Mouse (Mus musculus) B cell, adult 62 days (primary cell): ENCODE data around the gene Ankrd54. TPM values are rescaled to one million over a fixed set of nuclear protein-coding genes. Genes with fewer than 3 reads are reported as not detected.

Source experiments
- total RNA-seq: library from RNA; stranded (reverse); gene quantifications from 4 replicates; pipeline ENCODE4 v1.2.4, GENCODE M21; 2023

Ankrd54 gene
- total RNA-seq = 33.0 to 36.2 TPM (median 34.8 TPM) in 4 replicates

DNA sequence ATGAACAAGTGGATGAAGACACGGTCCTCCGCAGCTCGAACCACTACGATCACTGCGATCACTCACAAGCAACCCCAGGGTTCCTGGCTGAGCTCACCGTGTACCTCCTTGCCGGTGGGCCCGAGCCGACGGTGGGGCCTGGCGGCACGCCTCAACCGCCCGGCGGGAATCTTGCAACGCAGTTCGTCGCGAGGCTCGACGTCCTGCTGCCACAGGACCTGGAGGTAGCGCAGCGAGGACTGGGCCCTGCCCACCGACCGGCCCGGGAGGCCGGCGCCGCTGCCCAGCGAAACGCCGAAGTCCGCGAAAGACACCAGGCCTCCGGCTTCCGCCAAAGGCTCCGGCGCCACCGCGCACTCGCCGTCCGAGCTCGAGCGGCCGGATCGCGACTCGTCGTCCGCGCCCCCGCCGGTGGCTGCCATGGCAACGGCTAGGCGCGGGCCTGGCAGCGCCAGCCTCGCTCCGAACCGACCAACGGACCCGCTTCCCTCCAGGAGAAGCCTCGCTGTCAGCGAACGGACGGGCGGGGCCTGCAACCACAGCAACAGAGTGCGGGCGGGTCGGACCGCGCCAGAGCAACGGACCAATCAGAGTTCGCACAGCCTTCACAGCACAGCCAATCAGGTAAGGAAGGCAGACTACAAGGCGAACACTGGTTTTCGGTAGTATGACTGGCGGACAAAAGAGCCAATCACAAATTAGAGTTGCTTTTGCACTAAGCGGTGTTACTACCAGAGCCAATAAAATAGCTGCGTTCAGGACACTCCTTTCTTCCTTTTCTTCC, at the start of gene Ankrd54:
Ankrd54 (minus strand) TSS at position 518 of the 784 bp plus-strand sequence.

DNA sequence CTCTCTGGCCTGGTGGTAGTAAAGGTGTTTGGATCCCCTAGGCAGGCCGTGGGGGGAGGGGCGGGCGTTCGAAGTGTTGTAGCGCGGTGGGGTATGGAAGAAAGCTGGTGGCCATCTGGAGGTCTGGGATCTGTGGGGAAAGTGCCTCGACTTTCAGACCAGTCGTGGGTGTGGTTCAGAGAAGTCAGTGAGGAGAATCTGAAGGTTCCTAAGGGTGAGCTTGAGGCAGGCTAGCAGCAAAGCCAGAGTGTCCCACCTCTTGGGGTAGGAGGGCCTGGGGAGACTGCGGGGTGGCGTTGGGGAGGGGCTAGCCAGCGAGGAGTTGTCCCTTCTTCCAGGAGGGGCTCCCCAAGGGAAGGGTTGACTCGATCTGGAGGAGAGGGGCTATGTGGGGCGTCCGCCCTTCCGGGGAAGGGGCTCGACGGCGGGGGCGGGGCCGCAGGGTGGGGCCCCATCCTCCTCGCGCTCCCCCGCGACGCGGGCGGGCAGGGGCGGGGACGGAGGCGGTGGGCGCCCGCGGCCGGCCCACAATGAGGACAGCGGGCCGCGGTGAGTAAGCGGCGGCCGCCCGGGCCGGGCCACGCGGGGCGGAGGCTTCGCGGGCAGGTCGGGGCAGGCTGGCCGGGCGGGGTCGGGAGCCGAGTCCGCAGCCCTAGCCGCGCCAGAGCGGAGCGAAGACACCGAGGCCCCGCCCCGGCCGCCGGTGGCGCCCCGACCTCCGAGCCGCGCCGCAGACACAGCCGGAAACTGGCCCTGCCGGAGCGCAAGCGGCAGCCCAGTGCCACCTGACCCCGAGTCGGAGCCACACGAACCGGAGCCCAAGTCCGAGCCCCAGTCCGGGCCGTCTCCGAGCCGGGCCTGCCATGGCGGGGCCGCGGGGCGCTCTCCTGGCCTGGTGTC, 46.0 kb upstream of the Ankrd54 start, which contains the start of gene Micall1:
Micall1 (plus strand) TSS at position 478 of the 900 bp plus-strand sequence.

DNA sequence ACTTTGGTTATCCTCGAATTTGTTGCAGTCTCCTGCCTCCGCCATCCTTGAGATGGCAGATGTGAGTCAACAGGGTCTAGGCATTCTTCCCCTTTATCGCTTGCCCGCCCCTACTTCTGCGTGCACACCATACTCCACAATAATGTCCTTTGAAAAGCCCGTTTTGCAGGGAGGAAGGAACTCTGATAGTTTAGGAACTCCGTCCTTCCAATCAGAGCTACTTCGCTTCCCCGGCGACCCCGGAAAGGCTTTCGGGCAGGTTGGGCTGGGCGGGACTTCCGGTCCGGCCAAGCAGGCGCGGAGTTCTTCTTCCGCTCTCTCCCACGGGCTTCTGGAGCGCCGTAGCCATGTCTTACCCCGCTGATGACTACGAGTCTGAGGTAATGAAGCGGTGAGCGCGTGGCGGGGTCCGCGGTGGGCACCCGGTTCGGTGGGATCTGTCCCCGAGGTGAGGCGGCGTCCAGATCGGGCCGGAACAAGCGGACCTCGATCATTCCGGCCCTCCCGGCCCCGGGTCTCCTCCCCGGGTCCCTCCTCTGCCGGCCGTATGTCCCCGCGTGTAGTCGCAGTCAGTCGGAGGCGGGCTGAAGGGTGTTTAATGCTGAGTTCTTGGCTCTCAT, 12.3 kb upstream of the Ankrd54 start, which contains the start of gene Eif3l:
Eif3l (plus strand) TSS at position 267 of the 620 bp plus-strand sequence.

DNA sequence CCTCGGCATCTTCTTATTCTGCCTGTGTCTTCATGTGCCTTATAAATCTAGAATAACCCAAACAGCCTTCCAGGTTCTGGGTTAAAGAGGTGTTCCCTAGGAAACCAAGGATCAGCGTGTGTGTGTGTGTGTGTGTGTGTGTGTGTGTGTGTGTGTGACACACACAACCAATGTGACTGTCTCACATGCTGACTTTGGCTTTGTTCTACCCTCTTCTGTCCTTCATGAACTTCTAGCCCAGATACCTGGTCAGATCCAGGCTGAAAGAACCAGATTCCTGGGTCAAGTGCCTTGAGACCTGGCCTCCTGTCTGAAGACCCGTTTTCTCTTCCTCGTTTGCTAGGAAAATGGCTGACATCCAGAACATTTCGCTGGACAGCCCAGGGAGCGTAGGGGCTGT, 21.1 kb downstream of the Ankrd54 start, which contains the start of gene Galr3:
Galr3 (plus strand) TSS at position 301 of the 400 bp plus-strand sequence.

DNA sequence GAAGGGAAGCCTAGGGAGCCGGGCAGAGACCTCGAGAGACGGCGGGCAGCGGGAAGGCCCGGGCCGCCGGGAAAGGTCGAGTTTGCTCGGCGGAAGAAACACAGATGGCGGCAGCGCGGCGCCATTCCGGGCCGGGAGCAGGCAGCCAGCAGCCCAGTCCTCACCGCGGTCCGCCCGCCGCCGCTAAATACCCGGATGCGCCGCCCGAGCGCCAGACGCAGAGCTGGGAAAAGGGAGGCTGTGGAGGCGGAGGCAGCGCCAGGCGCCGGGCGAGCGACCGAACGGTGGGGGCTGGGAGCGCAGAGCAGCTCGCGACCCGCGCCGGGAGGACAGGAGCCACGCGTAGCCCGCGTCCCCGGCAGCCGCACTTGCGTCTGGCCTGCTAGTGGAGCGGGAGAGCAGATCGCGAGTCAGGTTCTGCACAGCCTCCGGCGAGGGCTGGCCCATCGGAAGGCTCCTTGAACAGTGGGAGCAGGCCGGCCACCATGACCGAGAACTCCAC, 34.4 kb downstream of the Ankrd54 start, which contains the start of gene H1f0:
H1f0 (plus strand) TSS at position 214 of the 502 bp plus-strand sequence.

Other genes starting within 250 kb of the Ankrd54 start
- gene Cdc42ep1, start 220.3 kb downstream of the Ankrd54 start, total RNA-seq = not detected in 4 replicates
- gene Lgals2, start 207.4 kb downstream of the Ankrd54 start, total RNA-seq = not detected in 4 replicates
- 73.8 to 85.1 TPM (median 82.1 TPM) in 4 replicates for gene Gga1, start 185.7 kb downstream of the Ankrd54 start, total RNA-seq
- gene Gm49510, start 163.2 kb downstream of the Ankrd54 start, total RNA-seq = not detected in 4 replicates
- 64.4 to 69.8 TPM (median 65.2 TPM) in 4 replicates for gene Sh3bp1, start 163.1 kb downstream of the Ankrd54 start, total RNA-seq
- gene Pdxp, start 149.0 kb downstream of the Ankrd54 start, total RNA-seq = 8.1 to 9.7 TPM (median 9.1 TPM) in 4 replicates
- gene Lgals1, start 136.2 kb downstream of the Ankrd54 start, total RNA-seq = 7.6 to 13.9 TPM (median 10.2 TPM) in 4 replicates
- 39.4 to 43.0 TPM (median 41.7 TPM) in 4 replicates for gene Nol12, start 128.0 kb downstream of the Ankrd54 start, total RNA-seq
- gene Triobp, start 115.2 kb downstream of the Ankrd54 start, total RNA-seq = 44.3 to 52.7 TPM (median 47.1 TPM) in 4 replicates
- 2.6 to 4.8 TPM (median 3.2 TPM) in 4 replicates for gene H1f0, start 34.4 kb downstream of the Ankrd54 start, total RNA-seq
- not detected in 4 replicates for gene Galr3, start 21.0 kb downstream of the Ankrd54 start, total RNA-seq
- gene Eif3l, start 12.3 kb upstream of the Ankrd54 start, total RNA-seq = 98.5 to 108 TPM (median 105 TPM) in 4 replicates
- 41.7 to 56.4 TPM (median 50.6 TPM) in 4 replicates for gene Micall1, start 46.0 kb upstream of the Ankrd54 start, total RNA-seq
- 38.2 to 58.6 TPM (median 48.1 TPM) in 4 replicates for gene Polr2f, start 78.1 kb upstream of the Ankrd54 start, total RNA-seq
- gene 1700088E04Rik, start 78.4 kb upstream of the Ankrd54 start, total RNA-seq = not detected in 4 replicates
- gene Sox10, start 102.3 kb upstream of the Ankrd54 start, total RNA-seq = not detected in 4 replicates
- 34.2 to 40.6 TPM (median 37.6 TPM) in 4 replicates for gene Pick1, start 166.3 kb upstream of the Ankrd54 start, total RNA-seq
- 0.51 to 3.3 TPM (median 1.1 TPM) in 4 replicates for gene Gm49486, start 166.5 kb upstream of the Ankrd54 start, total RNA-seq
- not detected in 4 replicates for gene Slc16a8, start 191.9 kb upstream of the Ankrd54 start, total RNA-seq
- gene Baiap2l2, start 222.6 kb upstream of the Ankrd54 start, total RNA-seq = not detected in 4 replicates